Mouse (Mus musculus) neural tube, embryonic 11.5 days (tissue): Measurements from ENCODE around the gene Zfp213. TPM values are rescaled to one million over a fixed set of nuclear protein-coding genes. Genes with fewer than 3 reads are reported as not detected.
A peak's percentile ranks its signal among the peaks of the same experiment; 100 is the strongest.
"Not testable (repeated sequence)": the region's sequence is repeated elsewhere in the genome, so short reads cannot be mapped to it uniquely, and the experiment has no call there.

Experiments used
- ATAC-seq: fragments of 200-750 bp; cut with Nextera tagmentation; 2 replicates; pipeline ENCODE4 v1.8.0; 2017; ENCODE audit warnings: moderate number of reproducible peaks, mild to moderate bottlenecking, moderate TSS enrichment, moderate library complexity; ENCODE audit not compliant: insufficient read depth, low FRiP score, low TSS enrichment
- DNase-seq: peaks from one replicate; pipeline ENCODE4 v3.0.0-alpha.2; 2015; ENCODE audit warnings: low spot score
- H3K27ac ChIP-seq: fragments of 300-500 bp; sonication (generic); 2 replicates; pipeline ENCODE4 v1.5.1; 2014; ENCODE audit warnings: low read depth, mild to moderate bottlenecking, low read length
- H3K27me3 ChIP-seq: fragments of 300-500 bp; sonication (generic); 2 replicates; pipeline ENCODE4 v1.6.1; 2014; ENCODE audit warnings: mild to moderate bottlenecking, low read length, mixed read lengths; ENCODE audit not compliant: control insufficient read depth, insufficient read depth
- H3K36me3 ChIP-seq: fragments of 300-500 bp; sonication (generic); 2 replicates; pipeline ENCODE4 v1.6.1; 2014; ENCODE audit warnings: mild to moderate bottlenecking, low read length, moderate library complexity, mixed read lengths; ENCODE audit not compliant: control insufficient read depth, insufficient read depth
- H3K4me1 ChIP-seq: fragments of 300-500 bp; sonication (generic); 2 replicates; pipeline ENCODE4 v1.6.1; 2014; ENCODE audit warnings: low read length, mixed read lengths; ENCODE audit not compliant: control insufficient read depth, insufficient read depth
- H3K4me2 ChIP-seq: fragments of 300-500 bp; sonication (generic); 2 replicates; pipeline ENCODE4 v1.6.1; 2014; ENCODE audit warnings: low read depth, mild to moderate bottlenecking, moderate library complexity
- H3K4me3 ChIP-seq: fragments of 300-500 bp; sonication (generic); 2 replicates; pipeline ENCODE4 v1.5.1; 2014; ENCODE audit warnings: low read depth, low read length
- H3K9ac ChIP-seq: fragments of 300-500 bp; sonication (generic); 2 replicates; pipeline ENCODE4 v1.6.1; 2014; ENCODE audit warnings: mild to moderate bottlenecking, low read length
- H3K9me3 ChIP-seq: fragments of 300-500 bp; sonication (generic); 2 replicates; pipeline ENCODE4 v1.6.1; 2016; ENCODE audit warnings: low read length; ENCODE audit not compliant: control insufficient read depth
- WGBS: fragments of 180-500 bp; shearing (Covaris S2); extraction: QIAGEN DNeasy Blood & Tissue Kit; methylation state at CpG from one replicate; pipeline ENCODE4 v1.1.7; 2014; 5-methylcytosine and 5-hydroxymethylcytosine counted together
- polyA plus RNA-seq: library from polyadenylated mRNA; unstranded; fragments of >200 nt; fragmentation: Nextera tagmentation; extraction: Ambion mirVana; gene quantifications from 2 replicates; pipeline ENCODE4 v1.2.1, GENCODE M21; 2014

Zfp213 gene
- polyA plus RNA-seq, 1 experiment from 2014 or later, result 23.4 TPM

DNA sequence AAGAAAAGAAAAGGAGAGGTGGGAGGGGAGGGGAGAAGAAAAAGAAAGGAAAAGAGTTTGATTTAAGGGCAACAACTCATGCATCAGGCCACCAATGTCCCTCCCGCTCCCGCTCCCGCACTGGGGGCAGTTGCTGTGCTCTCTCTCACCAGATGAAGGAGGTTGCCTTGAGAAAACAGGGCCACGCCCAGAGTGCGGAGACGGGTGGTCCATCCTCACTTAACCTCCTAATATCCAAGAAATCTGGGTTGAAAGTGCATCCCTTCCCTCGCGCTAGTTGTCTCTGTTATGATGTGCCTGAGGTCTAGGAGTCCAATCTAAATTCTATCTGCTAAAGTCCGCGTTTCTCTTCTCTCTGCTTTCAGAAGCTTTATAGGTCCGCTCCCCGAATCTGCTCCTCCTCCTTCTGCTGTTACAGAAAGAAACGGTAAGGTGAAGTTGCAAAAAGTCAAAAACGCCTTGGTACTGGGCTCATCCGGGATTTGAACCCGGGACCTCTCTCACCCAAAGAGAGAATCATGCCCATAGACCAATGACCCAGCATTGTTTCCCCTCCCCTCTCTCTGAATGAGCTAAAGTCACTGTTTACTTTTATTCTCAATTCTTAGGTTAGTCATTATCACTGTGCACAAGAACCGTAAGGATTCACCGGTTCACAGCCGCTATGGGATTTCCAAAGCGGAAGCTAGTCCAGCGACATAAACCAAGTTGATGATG is 25.6 kb downstream of the Zfp213 start:
- Histone ChIP-seq H3K27me3 (peaks cover 13% of the 10 kb centered on the region; the same call in 1 of the 2 replicates), H3K9ac (no peak overlapping the region), H3K4me2 (peak overlapping the region; percentile 39), H3K27ac (no peak overlapping the region), H3K4me1 (no peaks in the 10 kb centered on the region), H3K4me3 (peak overlapping the region; percentile 17), H3K9me3 (no peaks in the 10 kb centered on the region), H3K36me3 (no peaks in the 10 kb centered on the region)
- peak; percentile 32 for DNase-seq
- ATAC-seq, result no peak
- WGBS, result 11% methylated on average over 21 of the region's 21 CpGs

DNA sequence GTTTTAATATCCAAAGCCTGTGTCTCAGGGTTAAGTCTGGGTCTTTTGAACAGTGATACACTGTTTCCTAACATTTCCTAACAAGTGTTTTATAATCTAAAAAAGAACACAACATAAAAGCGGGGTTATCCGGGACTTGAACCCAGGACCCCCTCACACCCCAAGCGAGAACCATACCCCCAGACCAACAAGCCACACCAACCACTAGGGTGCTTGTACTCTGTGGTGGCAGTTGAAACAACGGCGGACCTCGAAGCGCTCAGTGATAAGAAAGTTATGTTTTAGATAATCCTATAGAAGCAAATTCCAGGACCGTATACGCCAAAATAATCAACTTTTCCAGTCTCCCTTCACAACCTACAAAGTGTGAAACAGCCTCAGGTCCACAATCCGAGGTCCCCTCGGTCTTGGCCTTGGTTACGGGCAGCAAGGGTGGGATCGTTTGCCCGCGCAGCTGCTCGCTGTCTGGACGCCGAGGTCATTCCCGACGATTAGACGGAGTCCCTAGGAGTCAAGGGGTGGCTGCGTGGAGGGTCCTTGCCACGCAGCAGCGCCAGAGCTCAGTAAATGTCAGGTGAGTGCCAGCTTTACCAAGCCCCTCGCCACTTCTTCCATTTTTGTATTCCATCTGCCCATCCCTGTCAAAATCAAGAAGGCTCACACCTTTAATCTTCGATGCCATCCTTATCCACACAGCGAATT is 26.3 kb downstream of the Zfp213 start:
- H3K36me3 ChIP-seq, result no peaks in the 10 kb centered on the region
- no peaks in the 10 kb centered on the region for H3K9me3 ChIP-seq
- no peak overlapping the region for H3K9ac ChIP-seq
- peaks cover 13% of the 10 kb centered on the region; the same call in 1 of the 2 replicates for H3K27me3 ChIP-seq
- peak overlapping the region; percentile 17 for H3K4me3 ChIP-seq
- H3K4me2 ChIP-seq, result peak overlapping the region; percentile 39
- 6% methylated on average over 27 of the region's 27 CpGs for WGBS
- no peak overlapping the region for H3K27ac ChIP-seq
- ATAC-seq (no peak), DNase-seq (peak; percentile 32)
- H3K4me1 ChIP-seq, result no peaks in the 10 kb centered on the region

DNA sequence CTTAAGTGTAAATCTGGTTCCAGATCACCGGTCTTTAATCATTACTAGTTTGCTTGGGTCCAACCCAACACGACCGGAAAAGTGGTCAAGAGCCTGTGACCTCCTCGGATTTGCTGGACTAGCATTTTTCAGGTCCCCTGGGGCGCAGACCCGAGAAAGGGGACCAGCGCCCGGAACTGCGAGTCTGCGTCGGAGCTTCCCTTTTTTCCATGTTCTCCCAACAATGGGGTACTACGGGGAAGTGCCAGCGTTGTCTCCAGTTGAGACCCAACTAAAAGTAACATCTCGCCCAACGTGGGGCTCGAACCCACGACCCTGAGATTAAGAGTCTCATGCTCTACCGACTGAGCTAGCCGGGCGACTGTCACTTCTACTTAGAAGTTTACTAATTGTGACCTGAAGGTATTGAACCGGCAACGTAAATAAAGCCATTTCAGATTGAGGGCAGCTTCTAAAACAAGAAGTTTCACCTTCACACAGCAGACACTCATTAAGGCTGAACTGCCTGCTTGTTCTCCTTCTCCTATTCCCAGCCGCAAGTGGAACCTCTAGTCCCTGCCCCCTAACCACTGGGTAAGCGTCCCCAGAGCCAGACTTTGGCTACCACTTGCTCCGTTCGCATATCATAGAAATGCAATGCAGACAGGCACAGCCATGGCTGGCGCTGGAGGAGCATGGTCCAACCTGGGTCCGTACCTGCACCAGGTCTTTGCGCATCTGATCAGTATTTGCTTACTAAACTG is 28.8 kb downstream of the Zfp213 start:
- peak; percentile 35; the same call in 1 of the 2 replicates for ATAC-seq
- Histone ChIP-seq H3K4me2 (peak overlapping the region; percentile 22; the same call in 1 of the 2 replicates), H3K27me3 (peaks cover 13% of the 10 kb centered on the region; the same call in 1 of the 2 replicates)
- under 1% methylated on average over 16 of the region's 29 CpGs for WGBS
- not testable (repeated sequence) for H3K4me3 ChIP-seq, H3K36me3 ChIP-seq, H3K4me1 ChIP-seq, H3K9ac ChIP-seq, DNase-seq, H3K9me3 ChIP-seq, H3K27ac ChIP-seq

DNA sequence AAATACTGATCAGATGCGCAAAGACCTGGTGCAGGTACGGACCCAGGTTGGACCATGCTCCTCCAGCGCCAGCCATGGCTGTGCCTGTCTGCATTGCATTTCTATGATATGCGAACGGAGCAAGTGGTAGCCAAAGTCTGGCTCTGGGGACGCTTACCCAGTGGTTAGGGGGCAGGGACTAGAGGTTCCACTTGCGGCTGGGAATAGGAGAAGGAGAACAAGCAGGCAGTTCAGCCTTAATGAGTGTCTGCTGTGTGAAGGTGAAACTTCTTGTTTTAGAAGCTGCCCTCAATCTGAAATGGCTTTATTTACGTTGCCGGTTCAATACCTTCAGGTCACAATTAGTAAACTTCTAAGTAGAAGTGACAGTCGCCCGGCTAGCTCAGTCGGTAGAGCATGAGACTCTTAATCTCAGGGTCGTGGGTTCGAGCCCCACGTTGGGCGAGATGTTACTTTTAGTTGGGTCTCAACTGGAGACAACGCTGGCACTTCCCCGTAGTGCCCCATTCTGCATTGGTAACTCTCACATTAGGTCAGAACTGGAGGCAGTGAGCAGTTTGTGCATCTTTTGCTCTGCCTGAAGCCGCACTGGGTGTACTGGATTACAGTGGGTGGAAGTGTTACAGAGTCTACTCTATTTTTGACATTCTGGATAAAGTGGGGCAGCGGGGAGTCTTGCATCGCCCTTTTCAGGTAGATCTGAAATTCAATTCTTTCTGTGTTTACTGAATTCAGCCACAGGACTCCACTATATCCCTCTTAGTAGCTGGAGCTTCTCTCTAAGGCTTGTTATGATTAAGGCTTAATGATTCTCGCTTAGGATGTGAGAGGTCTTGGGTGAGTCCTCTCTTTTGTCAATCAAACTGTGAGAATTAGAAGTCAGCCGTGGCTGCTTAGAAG is 30.2 kb downstream of the Zfp213 start:
- H3K27ac ChIP-seq, ATAC-seq, H3K4me3 ChIP-seq, H3K9ac ChIP-seq, DNase-seq, H3K4me1 ChIP-seq, H3K9me3 ChIP-seq, H3K36me3 ChIP-seq: not testable (repeated sequence)
- Histone ChIP-seq H3K4me2 (0 out of 2 replicates have a peak overlapping the region, but pooled peaks have one; percentile 4), H3K27me3 (peaks cover 13% of the 10 kb centered on the region; the same call in 1 of the 2 replicates)
- WGBS, result 11% methylated on average over 10 of the region's 23 CpGs

DNA sequence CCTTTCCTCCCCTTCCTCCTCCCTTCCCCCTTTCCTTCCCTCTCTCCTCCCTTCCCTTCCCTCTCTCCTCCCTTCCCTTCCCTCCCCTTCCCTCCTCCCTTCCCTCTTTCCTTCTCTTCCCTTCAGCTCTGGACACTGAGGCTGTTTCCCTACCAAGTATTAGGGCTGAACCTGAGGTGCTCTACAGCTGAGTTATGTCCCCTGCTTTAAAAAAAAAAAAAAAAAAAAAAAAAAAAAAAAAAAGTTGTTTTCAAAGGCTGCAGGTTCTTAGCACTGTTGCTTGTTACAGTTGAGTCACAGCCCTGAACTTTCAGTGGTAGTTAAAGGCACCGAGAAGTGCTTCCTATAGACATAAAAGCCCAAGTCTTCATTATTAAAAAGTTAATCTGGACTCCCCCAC is 32.6 kb downstream of the Zfp213 start:
- 18% methylated on average over 1 of the region's 1 CpGs for WGBS

DNA sequence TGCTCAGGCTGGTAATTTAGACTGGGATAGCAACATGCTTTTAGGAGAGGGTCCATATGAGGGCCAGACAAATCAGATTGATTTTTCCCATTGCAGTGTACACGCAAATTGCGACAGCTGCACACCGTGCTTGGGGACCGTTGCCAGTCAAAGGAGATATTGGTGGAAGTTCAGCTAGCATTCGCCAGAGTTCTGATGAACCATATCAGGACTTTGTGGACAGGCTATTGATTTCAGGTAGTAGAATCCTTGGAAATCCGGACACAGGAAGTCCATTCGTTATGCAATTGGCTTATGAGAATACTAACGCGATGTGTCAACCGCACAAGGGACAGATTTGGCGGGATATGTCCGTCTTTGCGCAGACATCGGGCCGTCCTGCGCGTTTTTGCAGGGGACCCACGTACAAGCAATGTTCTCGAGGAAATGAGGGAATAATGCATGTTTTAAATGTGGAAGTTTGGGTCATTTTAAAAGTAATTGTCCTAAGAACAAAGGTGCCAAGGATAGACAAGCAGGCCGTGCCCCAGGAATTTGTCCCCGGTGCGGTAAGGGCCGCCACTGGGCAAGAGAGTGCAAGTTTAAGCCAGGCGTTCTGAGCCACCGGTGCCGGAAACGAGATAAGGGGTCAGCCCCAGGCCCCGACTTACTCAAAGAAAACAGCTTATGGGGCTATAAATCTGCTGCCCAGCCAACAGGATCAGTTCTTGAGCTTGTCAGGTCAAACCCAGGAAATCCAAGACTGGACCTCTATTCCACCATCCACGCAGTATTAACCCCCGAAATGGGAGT is 40.9 kb downstream of the Zfp213 start:
- not testable (repeated sequence) for H3K4me1 ChIP-seq, H3K4me2 ChIP-seq, H3K9me3 ChIP-seq, H3K36me3 ChIP-seq, H3K4me3 ChIP-seq, H3K27me3 ChIP-seq, ATAC-seq, DNase-seq, H3K9ac ChIP-seq, H3K27ac ChIP-seq
- WGBS, result 74% methylated on average over 30 of the region's 30 CpGs

More for the DNA sequence above, 32.6 kb downstream of the Zfp213 start:
- H3K4me3 ChIP-seq, H3K9ac ChIP-seq, ATAC-seq, H3K27me3 ChIP-seq, DNase-seq, H3K36me3 ChIP-seq, H3K9me3 ChIP-seq, H3K4me1 ChIP-seq, H3K4me2 ChIP-seq, H3K27ac ChIP-seq: not testable (repeated sequence)

DNA sequence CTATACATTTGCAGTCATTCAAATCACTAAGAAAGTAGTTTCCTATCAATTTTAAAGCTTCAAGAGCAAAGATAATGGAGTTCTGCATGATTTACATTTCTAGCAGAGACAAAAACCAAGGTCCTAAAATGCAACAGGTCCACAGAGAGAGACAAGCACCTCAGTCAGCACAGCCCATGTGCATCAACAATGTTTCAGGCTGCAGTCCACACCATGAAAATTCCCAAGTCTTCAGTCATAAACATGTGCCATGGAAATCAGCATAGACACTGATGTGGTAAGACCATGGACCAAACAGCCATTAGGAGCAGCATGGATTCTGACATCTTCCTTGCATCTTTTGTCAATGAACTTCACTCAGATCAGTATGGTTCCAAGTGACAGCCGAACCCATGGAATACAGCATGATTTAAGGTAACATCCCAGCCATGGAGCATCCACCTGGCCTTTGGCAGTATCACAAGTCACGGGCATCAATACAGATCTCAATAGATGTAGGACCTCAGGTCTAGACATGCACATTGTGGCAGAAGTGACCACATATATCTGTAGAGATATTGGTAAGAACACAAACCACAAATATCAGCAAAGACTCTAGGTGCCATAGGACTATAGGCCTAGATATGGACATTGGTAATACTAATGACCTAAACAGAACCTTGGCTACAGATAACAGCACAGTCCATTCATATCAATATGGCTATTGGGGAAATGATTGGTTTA is 45.2 kb downstream of the Zfp213 start:
- H3K4me2 ChIP-seq, result no peak overlapping the region
- H3K4me3 ChIP-seq, result no peak overlapping the region
- DNase-seq (no peak), ATAC-seq (peak; percentile 27; the same call in 1 of the 2 replicates)
- no peak overlapping the region for H3K27ac ChIP-seq
- WGBS, result 71% methylated on average over 2 of the region's 2 CpGs
- H3K4me1 ChIP-seq, result no peaks in the 10 kb centered on the region
- no peak overlapping the region for H3K9ac ChIP-seq
- no peaks in the 10 kb centered on the region for H3K36me3 ChIP-seq
- no peaks in the 10 kb centered on the region for H3K27me3 ChIP-seq
- H3K9me3 ChIP-seq, result peaks cover 5% of the 10 kb centered on the region
